Mouse (Mus musculus) kidney, postnatal 0 days (tissue): ENCODE measurements at regions not wholly inside any gene's neighbourhood (a gene's known extent, or its start where the extent isn't known, plus 50 kb on each side); places are given as distances from the start of the nearest gene placed in this dataset.

Experiments
- ATAC-seq: fragments of 200-750 bp; cut with Nextera tagmentation; replicated peaks from 2 replicates; pipeline ENCODE4 v1.8.0; 2017; ENCODE audit warnings: low read depth, moderate number of reproducible peaks, moderate TSS enrichment, moderate library complexity; ENCODE audit not compliant: low FRiP score
- DNase-seq: peaks from one replicate; pipeline ENCODE4 v3.0.0-alpha.2; 2016; ENCODE audit warnings: low spot score
- H3K27ac ChIP-seq: fragments of 300-500 bp; sonication (generic); 2 replicates; pipeline ENCODE4 v1.5.1; 2014; ENCODE audit warnings: mild to moderate bottlenecking
- H3K27me3 ChIP-seq: fragments of 300-500 bp; sonication (generic); 2 replicates; pipeline ENCODE4 v1.6.1; 2014; ENCODE audit warnings: low read length, mixed read lengths; ENCODE audit not compliant: insufficient read depth
- H3K36me3 ChIP-seq: fragments of 300-500 bp; sonication (generic); 2 replicates; pipeline ENCODE4 v1.6.1; 2014; ENCODE audit warnings: low read length, mixed read lengths; ENCODE audit not compliant: insufficient read depth
- H3K4me1 ChIP-seq: fragments of 300-500 bp; sonication (generic); replicated peaks from 2 replicates; pipeline ENCODE4 v1.6.1; 2014; ENCODE audit warnings: antibody characterized with exemption, low read length, mixed read lengths; ENCODE audit not compliant: insufficient read depth
- H3K4me2 ChIP-seq: fragments of 300-500 bp; sonication (generic); 2 replicates; pipeline ENCODE4 v1.6.1; 2014; ENCODE audit warnings: mild to moderate bottlenecking, low read length, moderate library complexity, mixed read lengths
- H3K4me3 ChIP-seq: fragments of 300-500 bp; sonication (generic); replicated peaks from 2 replicates; pipeline ENCODE4 v1.5.1; 2014; ENCODE audit warnings: low read depth, low read length
- H3K9ac ChIP-seq: fragments of 300-500 bp; sonication (generic); 2 replicates; pipeline ENCODE4 v1.6.1; 2014; ENCODE audit warnings: low read depth, low read length
- H3K9me3 ChIP-seq: fragments of 300-500 bp; sonication (generic); replicated peaks from 2 replicates; pipeline ENCODE4 v1.6.1; 2016; ENCODE audit warnings: low read length, inconsistent platforms, mixed read lengths
- CTCF ChIP-seq: IDR thresholded peaks from 2 replicates; pipeline ENCODE4 v1.5.1; 2016; ENCODE audit warnings: antibody characterized with exemption, low read depth, mild to moderate bottlenecking, moderate library complexity
- WGBS: fragments of 180-500 bp; shearing (Covaris S2); extraction: QIAGEN DNeasy Blood & Tissue Kit; methylation state at CpG from one replicate; pipeline ENCODE4 v1.1.7; 2014; 5-methylcytosine and 5-hydroxymethylcytosine counted together

DNA sequence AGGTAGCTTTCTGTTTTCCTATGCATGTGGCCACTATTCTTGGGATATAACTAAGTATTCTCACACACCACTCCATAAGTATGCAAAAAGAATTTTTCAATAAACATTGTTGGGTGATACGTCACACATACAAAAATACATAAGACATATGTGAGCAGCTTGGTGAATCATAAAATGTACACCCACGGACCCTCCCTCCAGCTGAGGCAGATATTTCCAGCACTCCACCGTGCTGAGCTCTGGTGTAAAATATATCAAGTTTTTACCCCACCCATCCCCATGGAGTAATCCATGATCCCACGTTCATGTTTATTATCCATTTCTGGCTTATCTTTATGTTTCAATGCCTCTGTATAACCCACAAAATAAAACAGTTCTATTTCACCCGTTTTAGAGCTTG is 126.0 kb downstream of the Mex3b start:
- ATAC-seq = no peak
- no peak overlapping the region for H3K4me3 ChIP-seq
- no peak overlapping the region for H3K27ac ChIP-seq
- no peaks in the 10 kb centered on the region for H3K9me3 ChIP-seq
- H3K4me2 ChIP-seq = no peak overlapping the region
- 66% methylated on average over 5 of the region's 5 CpGs for WGBS
- DNase-seq = no peak
- H3K9ac ChIP-seq = no peak overlapping the region
- no peaks in the 10 kb centered on the region for H3K4me1 ChIP-seq
- TF ChIP-seq CTCF = no peak
- H3K36me3 ChIP-seq = no peaks in the 10 kb centered on the region
- H3K27me3 ChIP-seq = no peaks in the 10 kb centered on the region

DNA sequence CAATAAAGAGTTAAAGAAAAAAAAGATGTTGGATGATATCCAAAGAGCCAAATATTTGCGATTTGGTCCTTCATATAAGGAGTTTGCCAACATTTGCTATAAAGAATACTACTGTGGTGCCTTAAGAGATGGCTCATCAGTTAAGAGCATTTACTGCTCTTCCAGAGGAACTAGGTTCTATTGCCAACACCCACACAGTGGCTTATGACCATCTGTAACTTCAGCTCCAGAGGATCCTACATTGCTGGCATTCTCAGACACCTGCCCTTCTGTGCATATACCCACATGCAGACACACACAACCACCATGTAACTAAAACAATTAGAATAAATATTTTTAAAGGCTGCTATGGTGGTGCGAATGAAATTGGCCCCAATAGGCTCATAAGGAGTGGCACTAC is 131.7 kb downstream of the Mex3b start:
- Histone ChIP-seq H3K4me1 (no peaks in the 10 kb centered on the region), H3K4me3 (no peak overlapping the region), H3K4me2 (no peak overlapping the region), H3K27me3 (no peaks in the 10 kb centered on the region), H3K27ac (no peak overlapping the region), H3K36me3 (no peaks in the 10 kb centered on the region), H3K9ac (no peak overlapping the region), H3K9me3 (no peaks in the 10 kb centered on the region)
- 78% methylated on average over 2 of the region's 2 CpGs for WGBS
- ATAC-seq (no peak), DNase-seq (no peak)
- TF ChIP-seq CTCF = no peak

DNA sequence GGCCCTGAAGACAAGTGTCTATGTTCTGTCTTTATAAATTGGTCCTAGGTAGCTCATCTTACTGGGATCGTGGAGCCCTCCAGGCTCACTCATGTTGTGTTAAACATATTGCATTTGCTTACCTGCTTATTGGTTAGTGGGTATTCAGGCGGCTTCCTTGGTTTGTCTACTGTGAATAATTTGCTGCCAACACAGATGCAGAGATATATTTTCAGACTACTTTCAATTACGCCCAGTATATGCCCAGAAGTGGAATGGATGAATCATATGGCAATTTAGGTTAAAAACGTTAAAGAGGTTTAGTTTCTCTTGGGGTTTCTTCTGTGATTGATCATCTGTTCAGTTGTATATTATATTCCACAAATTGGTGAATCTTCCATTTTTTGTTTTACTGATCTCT is 140.4 kb downstream of the Mex3b start:
- H3K4me3 ChIP-seq = no peak overlapping the region
- no peaks in the 10 kb centered on the region for H3K4me1 ChIP-seq
- DNase-seq (no peak), ATAC-seq (no peak)
- H3K9ac ChIP-seq = no peak overlapping the region
- WGBS = 87% methylated on average over 4 of the region's 4 CpGs
- no peaks in the 10 kb centered on the region for H3K36me3 ChIP-seq
- H3K9me3 ChIP-seq = no peaks in the 10 kb centered on the region
- H3K27ac ChIP-seq = no peak overlapping the region
- H3K27me3 ChIP-seq = no peaks in the 10 kb centered on the region
- no peak for TF ChIP-seq CTCF
- no peak overlapping the region for H3K4me2 ChIP-seq

DNA sequence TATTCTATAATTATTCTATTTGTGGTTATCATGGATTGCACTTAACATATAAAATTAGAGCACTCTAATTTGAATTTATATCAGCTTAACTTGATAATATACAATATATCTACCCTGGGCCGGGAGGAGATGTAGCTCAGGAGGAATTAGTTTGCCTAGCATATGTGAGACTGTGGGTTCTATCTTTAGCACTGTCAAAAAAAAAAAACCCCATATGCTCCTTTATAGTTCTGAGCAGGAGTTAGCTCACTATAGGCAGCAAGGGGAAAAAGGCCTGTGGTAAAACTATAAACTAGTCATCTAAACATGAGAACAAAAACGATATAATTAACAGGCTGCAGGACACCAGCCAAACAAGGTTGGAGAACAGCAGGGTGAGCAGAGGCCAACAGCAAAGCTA is 145.0 kb downstream of the Mex3b start:
- H3K27me3 ChIP-seq = no peaks in the 10 kb centered on the region
- ATAC-seq = no peak
- 49% methylated on average over 2 of the region's 2 CpGs for WGBS
- no peaks in the 10 kb centered on the region for H3K9me3 ChIP-seq
- DNase-seq = no peak
- H3K27ac ChIP-seq = no peak overlapping the region
- H3K36me3 ChIP-seq = no peaks in the 10 kb centered on the region
- no peak overlapping the region for H3K4me2 ChIP-seq
- no peak overlapping the region for H3K4me3 ChIP-seq
- H3K4me1 ChIP-seq = no peaks in the 10 kb centered on the region
- no peak for TF ChIP-seq CTCF
- H3K9ac ChIP-seq = no peak overlapping the region

DNA sequence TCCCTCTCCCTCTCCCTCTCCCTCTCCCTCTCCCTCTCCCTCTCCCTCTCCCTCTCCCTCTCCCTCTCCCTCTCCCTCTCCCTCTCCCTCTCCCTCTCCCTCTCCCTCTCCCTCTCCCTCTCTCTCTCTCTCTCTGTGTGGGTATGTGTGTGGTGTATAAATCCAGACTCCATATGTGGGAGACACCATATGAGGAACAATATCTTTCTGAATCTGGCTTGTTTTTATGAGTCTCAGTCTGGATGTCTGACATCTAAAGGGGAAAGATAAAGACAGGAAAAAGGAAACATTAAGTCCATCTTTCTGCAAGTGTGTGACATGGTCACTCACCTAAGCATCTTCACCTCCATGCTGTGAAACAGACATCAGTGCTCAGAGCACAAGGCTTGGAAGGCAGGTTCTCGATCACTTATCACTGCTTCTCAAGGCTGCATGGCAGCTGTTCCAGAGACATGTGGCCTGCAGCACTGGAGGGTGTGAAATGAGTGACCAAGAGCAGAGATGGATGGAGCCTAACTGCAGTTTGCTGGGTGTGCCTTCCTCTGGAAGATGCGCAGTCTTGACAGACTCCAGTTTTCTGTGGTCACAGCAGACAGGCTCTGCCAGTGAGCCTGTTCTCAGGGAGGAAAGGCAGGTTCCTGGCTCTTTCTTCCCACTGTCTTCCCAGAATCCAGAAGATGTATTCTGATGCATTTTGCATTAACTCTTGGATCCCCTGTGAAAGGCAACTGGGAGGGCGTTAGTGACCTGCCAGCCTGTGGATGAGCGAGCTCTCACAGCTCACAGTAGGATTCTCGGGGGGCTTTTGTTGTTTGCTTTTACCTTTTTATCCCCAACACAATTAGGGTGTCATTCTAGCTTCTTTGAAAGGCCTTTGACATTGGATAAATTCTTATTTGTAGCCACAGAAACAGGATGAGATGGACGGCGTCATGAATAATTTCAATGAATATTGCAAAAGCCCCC is 147.9 kb downstream of the Mex3b start:
- Histone ChIP-seq H3K4me2 (no peak overlapping the region), H3K4me3 (no peak overlapping the region), H3K36me3 (no peaks in the 10 kb centered on the region), H3K27me3 (no peaks in the 10 kb centered on the region), H3K9ac (no peak overlapping the region), H3K4me1 (no peaks in the 10 kb centered on the region), H3K27ac (no peak overlapping the region), H3K9me3 (no peaks in the 10 kb centered on the region)
- DNase-seq = no peak
- ATAC-seq = no peak
- 79% methylated on average over 7 of the region's 7 CpGs for WGBS
- TF ChIP-seq CTCF = no peak

DNA sequence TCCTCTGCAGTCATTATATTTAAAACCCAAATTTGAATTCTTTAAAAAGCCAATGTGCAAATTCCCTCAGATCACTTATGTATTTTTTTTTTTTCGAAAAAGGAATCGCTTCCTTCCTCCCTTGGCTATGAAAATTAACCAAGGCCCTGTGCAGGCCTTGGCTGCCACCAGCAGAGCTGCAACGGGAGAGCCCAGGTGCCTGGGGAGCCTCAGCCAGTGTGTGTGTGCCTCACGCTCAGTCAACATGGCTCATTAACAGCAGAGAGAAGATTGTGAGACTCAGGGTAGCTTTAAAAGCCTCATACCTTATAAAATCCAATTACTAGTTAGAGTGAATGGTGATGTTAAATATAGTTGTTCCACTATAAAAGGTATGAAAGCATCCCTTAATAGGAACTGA is 148.6 kb downstream of the Mex3b start:
- H3K9ac ChIP-seq = no peak overlapping the region
- DNase-seq (no peak), ATAC-seq (no peak)
- TF ChIP-seq CTCF = no peak
- H3K4me3 ChIP-seq = no peak overlapping the region
- H3K4me1 ChIP-seq = no peaks in the 10 kb centered on the region
- H3K9me3 ChIP-seq = no peaks in the 10 kb centered on the region
- no peak overlapping the region for H3K27ac ChIP-seq
- WGBS = 41% methylated on average over 4 of the region's 4 CpGs
- no peaks in the 10 kb centered on the region for H3K27me3 ChIP-seq
- H3K4me2 ChIP-seq = no peak overlapping the region
- H3K36me3 ChIP-seq = no peaks in the 10 kb centered on the region
